Mouse (Mus musculus): ENCODE data around the gene Tnfrsf11a.

GRCm38 (mm10) chr1:105752196-105752595, 28.3 kb upstream of the Tnfrsf11a start:
- TF ChIP-seq CTCF (IDR thresholded peaks at IDR 0.05; ENCODE audit: control insufficient read depth, insufficient read depth, insufficient read length) (no peak), USF1 (IDR thresholded peaks at IDR 0.05; ENCODE audit: low read depth) (no peak), MAX (IDR thresholded peaks at IDR 0.05) (no peak), MYOG (IDR thresholded peaks at IDR 0.05; ENCODE audit: control insufficient read depth, extremely low read depth, insufficient read length) (no peak), CEBPB (IDR thresholded peaks at IDR 0.05; ENCODE audit: low read depth) (no peak), MYOD1 (IDR thresholded peaks at IDR 0.05; ENCODE audit: control insufficient read depth, insufficient read length, low read depth) (no peak)

Measured in C2C12 (cell line).